Mouse (Mus musculus): Measurements from ENCODE around the gene B4galnt2. TPM values are rescaled to one million over a fixed set of nuclear protein-coding genes. Genes with fewer than 3 reads are reported as not detected.
A peak's percentile ranks its signal among the peaks of the same experiment; 100 is the strongest.

The B4galnt2 gene
- total RNA-seq, 2 experiments from 2014 or later = not detected

GRCm38 (mm10) chr11:95840694-95841497 lies 73.8 kb downstream of the B4galnt2 start:
- no peak for DNase-seq (ENCODE audit: low spot score in 2 of 2)

GRCm38 (mm10) chr11:95838999-95839868 lies 75.5 kb downstream of the B4galnt2 start:
- DNase-seq (ENCODE audit: low spot score in 2 of 2) = no peak

GRCm38 (mm10) chr11:95838598-95838997 lies 76.1 kb downstream of the B4galnt2 start:
- no peak for DNase-seq (ENCODE audit: low spot score in 2 of 2)

DNA sequence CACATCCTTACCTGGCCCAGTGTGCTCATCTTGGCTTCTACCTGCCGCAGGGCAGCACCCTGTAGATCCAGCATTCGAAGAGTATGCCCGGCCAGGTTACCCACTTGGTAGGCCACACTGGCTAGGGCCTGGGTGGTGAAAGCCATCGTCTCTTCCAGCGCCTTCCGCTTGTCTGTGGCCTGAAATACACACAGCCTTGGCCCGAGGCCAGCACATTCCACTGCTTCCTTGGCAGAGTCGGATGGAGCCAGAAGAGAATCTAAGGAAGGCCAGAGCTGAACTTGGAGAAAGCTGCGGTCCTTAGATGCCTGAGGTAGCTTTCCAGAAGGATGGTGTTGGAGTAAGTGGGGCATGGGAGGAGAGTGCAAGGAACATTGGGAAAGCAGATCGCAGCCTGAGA lies 77.6 kb downstream of the B4galnt2 start, which contains the start of gene Gngt2:
Gene Gngt2, plus strand, starts transcription at position 158 of the 400 bp plus-strand sequence.
- peak; percentile 60 to 81 for DNase-seq (ENCODE audit: low spot score in 2 of 2)

DNA sequence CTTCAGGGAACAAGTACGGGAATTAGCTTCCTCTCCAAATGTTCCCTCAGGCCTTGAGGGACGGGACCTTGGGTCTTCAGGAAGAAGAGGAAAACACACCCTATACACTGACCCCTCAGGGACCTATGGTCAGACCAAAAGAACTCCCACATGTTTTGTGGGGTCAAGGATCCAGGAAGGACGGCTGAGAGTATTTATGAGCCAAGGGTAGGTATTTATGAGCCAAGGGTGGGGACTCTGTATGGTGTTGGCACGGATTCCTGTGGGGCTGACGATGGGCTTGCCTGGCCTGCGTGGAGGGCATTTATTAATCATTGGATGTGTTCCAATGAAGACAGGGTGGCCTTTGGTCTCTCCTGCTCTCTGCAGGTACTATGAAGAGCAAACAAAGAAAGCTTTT lies 78.3 kb downstream of the B4galnt2 start:
- DNase-seq (ENCODE audit: low spot score in 2 of 2) = no peak

- no peak for DNase-seq (ENCODE audit: low spot score in 2 of 2)
Observed at GRCm38 (mm10) chr11:95835832-95836231, 78.9 kb downstream of the B4galnt2 start.

GRCm38 (mm10) chr11:95834742-95835710 lies 79.7 kb downstream of the B4galnt2 start:
- DNase-seq (ENCODE audit: low spot score in 2 of 2) = no peak

DNA sequence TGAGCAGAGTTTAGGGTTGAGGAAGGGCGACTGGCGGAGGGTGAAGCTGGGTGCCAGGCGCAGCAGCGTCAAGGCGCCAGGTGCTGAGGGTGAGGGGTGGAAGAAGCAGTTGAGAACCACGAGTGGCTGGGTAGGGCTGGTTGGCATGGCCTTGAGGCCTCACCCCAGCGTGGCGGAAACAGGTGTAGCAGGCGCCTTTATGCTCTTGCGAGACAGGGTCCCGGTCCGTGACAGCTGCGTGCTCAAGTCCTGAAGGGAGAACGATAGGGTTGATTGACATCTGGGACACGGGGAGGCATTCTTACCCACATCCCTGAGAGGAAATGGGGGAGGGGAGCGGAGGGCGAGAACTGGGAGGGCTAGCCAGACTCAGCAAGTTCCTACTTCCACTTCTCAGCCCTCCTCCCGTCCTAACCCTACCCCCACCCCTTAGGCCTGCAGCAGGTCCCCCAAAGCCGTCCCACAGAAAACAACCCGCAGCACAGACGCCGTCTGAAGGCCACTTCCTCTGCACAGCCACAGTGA lies 80.5 kb downstream of the B4galnt2 start:
- no peak for DNase-seq (ENCODE audit: low spot score in 2 of 2)

DNA sequence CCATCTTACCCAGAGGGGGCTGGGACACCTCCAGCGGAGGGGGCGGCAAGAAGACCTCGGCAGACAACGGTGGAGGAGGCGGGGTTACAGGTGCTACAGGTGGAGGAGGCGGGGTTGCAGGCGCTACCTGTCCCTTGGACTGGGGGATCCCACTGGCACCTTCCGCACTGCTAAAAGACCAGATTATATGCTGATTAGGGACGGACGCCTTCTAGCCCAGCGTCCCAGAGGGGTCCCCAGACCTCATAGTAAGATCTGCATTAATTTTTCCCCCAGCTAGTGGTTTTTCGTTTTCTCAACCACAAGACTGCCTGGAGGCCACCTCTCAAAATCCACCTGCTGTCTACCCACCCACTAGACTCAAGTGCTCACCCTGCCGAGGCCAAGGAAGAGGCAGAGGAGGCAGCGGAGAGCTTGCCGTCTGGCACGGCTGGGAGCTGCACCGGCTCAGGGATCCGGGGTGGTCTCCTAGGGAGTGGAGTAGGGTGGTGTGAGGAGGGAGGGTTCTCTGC lies 81.0 kb downstream of the B4galnt2 start:
- no peak for DNase-seq (ENCODE audit: low spot score in 2 of 2)

- DNase-seq (ENCODE audit: low spot score in 2 of 2) = no peak
Observed at GRCm38 (mm10) chr11:95833006-95833570, 81.6 kb downstream of the B4galnt2 start.

DNA sequence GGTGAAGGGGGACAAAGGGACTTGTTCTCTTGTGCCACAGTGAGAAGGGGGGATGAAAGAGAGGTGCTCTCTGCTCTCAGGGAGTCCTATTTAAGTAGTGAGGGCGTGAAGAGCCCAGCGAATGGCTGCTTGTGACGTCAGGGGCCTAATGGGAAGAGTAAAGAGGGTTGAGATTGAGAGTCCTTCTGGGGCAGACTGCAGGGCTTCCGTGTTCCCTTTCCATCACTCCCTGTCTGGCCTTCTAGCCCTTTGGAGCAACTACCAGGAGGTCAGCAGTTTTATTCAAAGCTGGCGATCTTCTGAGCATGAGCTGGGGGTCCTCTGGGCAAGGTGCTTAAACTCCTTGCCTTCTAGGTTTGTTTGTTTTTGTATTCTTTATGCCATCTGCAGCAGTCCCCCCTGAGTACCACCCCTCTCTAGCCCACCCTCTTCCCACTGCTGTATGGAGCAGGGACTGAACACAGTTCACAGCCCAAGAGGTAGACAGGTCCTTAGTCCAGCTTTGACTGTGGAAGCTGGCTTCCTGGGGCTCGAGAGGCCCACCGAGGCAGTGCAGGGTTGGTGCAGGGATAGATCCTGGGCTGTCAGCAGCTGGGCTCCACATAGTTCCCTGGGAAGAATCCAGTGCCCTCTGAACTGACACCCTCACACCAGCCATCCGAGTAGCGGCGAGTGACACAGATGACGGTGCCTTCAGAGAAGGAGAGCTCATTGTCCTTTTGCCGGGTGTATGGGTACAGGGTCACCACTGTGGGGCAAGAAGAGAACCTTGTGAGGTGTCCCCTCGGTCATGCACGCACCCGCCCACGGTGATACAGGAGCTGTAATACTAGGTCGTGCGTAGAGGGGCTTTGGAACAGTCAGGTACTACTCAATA lies 82.3 kb downstream of the B4galnt2 start:
- DNase-seq (ENCODE audit: low spot score in 2 of 2) = no peak

GRCm38 (mm10) chr11:95831641-95832040 lies 83.0 kb downstream of the B4galnt2 start:
- no peak for DNase-seq (ENCODE audit: low spot score in 2 of 2)

- DNase-seq (ENCODE audit: low spot score in 2 of 2) = no peak
Observed at GRCm38 (mm10) chr11:95831276-95831619, 83.4 kb downstream of the B4galnt2 start.

- no peak for DNase-seq (ENCODE audit: low spot score in 2 of 2)
Observed at GRCm38 (mm10) chr11:95830411-95831275, 84.0 kb downstream of the B4galnt2 start.

DNA sequence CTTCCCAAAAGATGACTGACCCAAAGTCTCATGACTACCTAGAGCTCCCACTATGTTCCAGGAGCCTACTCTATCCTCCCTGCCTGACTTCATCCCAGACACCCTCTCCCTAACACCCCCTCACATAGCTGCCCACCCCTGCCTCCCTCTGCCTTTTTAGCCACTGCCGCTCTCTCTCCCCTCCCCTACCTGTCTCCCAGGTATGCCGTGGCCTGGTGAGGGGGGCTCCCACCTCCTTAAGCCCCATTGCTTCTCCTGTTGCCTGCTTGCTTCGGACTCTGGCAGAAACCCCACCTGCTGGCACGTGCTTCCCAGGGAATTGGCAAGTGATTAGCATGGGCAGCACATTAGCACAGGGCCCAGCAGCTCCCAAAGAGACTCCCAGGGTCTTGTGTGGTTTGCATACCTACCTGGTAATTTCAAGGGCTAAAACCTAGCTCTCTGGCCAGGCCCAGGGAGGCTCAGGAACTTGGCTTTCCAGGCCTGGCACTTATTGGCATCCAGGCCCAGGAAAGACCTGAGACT lies 85.1 kb downstream of the B4galnt2 start:
- DNase-seq (ENCODE audit: low spot score in 2 of 2) = no peak

DNA sequence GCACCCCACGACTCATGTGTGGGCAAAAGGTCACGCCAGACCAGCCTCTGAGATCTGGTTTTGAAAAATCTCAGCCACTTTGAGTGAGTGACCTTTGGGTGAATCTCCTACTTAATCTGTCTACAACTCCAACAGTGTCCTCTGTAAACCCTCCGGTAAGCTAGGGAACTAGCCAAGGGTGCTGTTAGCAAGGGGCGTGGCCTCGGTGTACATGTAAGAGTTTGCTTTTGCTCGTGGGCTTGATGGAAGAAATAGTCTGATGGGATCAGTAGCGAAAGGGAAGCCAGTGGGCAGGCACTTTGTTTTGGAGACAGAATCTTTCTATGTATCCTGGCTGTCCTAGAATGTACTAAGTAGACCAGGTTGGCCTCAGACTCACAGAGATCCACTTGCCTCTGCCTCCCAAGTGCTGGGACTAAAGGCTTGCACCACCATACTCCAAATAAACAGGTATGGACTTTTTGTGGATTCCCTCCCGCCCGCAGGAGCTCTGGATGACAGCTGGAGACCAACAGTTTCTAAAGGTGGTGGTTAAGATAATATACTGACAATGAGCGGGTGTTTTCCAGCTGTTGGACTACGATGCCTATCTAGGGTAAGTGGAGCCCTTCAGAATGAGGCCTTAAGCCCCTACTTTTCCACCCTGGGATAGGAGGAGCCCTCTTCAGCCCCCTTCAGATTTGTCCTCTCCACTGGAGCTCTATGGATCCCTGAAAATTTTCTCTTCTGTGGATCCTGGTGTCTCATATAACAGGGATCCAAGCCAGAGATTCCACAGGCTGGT lies 86.3 kb downstream of the B4galnt2 start:
- DNase-seq (ENCODE audit: low spot score in 2 of 2) = no peak

- peak in 1 of 2 experiments; percentile 64 for DNase-seq (ENCODE audit: low spot score in 2 of 2)
Observed at GRCm38 (mm10) chr11:95827464-95828085, 87.1 kb downstream of the B4galnt2 start.
